Mouse (Mus musculus) forebrain, embryonic 12.5 days (tissue): Measurements from ENCODE around the gene Cav2. TPM values are rescaled to one million over a fixed set of nuclear protein-coding genes. Genes with fewer than 3 reads are reported as not detected.

Source experiments
- ATAC-seq: fragments of 200-750 bp; cut with Nextera tagmentation; 2 replicates; pipeline ENCODE4 v1.8.0; 2017; ENCODE audit warnings: moderate TSS enrichment; ENCODE audit not compliant: low FRiP score
- H3K27ac ChIP-seq: fragments of 300-500 bp; sonication (generic); 2 replicates; pipeline ENCODE4 v1.5.1; 2016; ENCODE audit warnings: mild to moderate bottlenecking
- H3K27me3 ChIP-seq: fragments of 300-500 bp; sonication (generic); 2 replicates; pipeline ENCODE4 v1.6.1; 2016; ENCODE audit warnings: mild to moderate bottlenecking
- H3K36me3 ChIP-seq: fragments of 300-500 bp; sonication (generic); replicated peaks from 2 replicates; pipeline ENCODE4 v1.6.1; 2016; ENCODE audit warnings: mild to moderate bottlenecking
- H3K4me1 ChIP-seq: fragments of 300-500 bp; sonication (generic); 2 replicates; pipeline ENCODE4 v1.6.1; 2016
- H3K4me2 ChIP-seq: fragments of 300-500 bp; sonication (generic); 2 replicates; pipeline ENCODE4 v1.6.1; 2016; ENCODE audit warnings: mild to moderate bottlenecking, moderate library complexity
- H3K4me3 ChIP-seq: fragments of 300-500 bp; sonication (generic); replicated peaks from 2 replicates; pipeline ENCODE4 v1.5.1; 2016; ENCODE audit warnings: mild to moderate bottlenecking
- H3K9ac ChIP-seq: fragments of 300-500 bp; sonication (generic); 2 replicates; pipeline ENCODE4 v1.6.1; 2016; ENCODE audit warnings: mild to moderate bottlenecking
- H3K9me3 ChIP-seq: fragments of 300-500 bp; sonication (generic); 2 replicates; pipeline ENCODE4 v1.6.1; 2016
- WGBS: fragments of 180-500 bp; shearing (Covaris S2); methylation state at CpG from one replicate; pipeline ENCODE4 v1.1.7; 2016; 5-methylcytosine and 5-hydroxymethylcytosine counted together
- polyA plus RNA-seq: library from polyadenylated mRNA; unstranded; fragments of >200 nt; fragmentation: Nextera tagmentation; extraction: Ambion mirVana; gene quantifications from 2 replicates; pipeline ENCODE4 v1.2.1, GENCODE M21; 2016

The Cav2 gene
- polyA plus RNA-seq = 5.9 and 6.2 TPM in 2 replicates

GRCm38 (mm10) chr6:17280939-17281756 lies at the start of gene Cav2:
Gene Cav2 (plus strand): TSS chr6:17281185.
- H3K9me3 ChIP-seq = no peaks in the 10 kb centered on the region
- WGBS = 2% methylated on average over 31 of the region's 40 CpGs

GRCm38 (mm10) chr6:17239693-17240092 lies 41.3 kb upstream of the Cav2 start:
- Histone ChIP-seq H3K9me3 (no peaks in the 10 kb centered on the region), H3K4me3 (no peak overlapping the region), H3K4me2 (no peak overlapping the region), H3K27ac (no peak overlapping the region), H3K9ac (no peak overlapping the region), H3K27me3 (no peaks in the 10 kb centered on the region), H3K36me3 (no peaks in the 10 kb centered on the region), H3K4me1 (no peaks in the 10 kb centered on the region)
- no peak for ATAC-seq
- 91% methylated on average over 1 of the region's 1 CpGs for WGBS

More at GRCm38 (mm10) chr6:17280939-17281756, at the start of gene Cav2:
- no peak within 1 kb of the TSS for H3K27ac ChIP-seq
- H3K4me3 ChIP-seq = peak within 1 kb of the TSS; percentile 46
- ATAC-seq = peak; percentile 94
- H3K4me1 ChIP-seq = peaks cover 12% of the 10 kb centered on the region
- peak within 1 kb of the TSS; percentile 86 for H3K4me2 ChIP-seq
- H3K9ac ChIP-seq = peak within 1 kb of the TSS; percentile 62
- peaks cover 20% of the 10 kb centered on the region for H3K27me3 ChIP-seq
- H3K36me3 ChIP-seq = no peaks in the 10 kb centered on the region

DNA sequence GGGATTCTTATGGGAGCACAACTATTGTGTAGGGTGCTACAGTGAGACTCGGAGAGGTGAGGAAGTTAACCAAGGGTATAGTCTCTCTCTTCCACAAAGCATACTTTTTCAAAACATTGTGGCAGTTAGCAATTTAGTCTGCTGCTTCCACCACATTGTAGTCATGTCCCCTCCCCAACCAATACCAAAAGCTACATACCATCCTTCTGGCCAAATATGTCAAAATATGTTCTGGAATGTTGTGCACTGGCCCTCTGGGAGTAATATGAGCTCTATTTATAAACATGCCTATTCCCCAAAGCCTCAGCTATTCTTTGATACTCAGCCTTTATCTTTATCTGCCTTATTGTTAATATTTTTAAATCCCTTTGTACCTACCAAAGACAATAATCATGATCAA lies 40.0 kb upstream of the Cav2 start:
- WGBS = 88% methylated on average over 1 of the region's 1 CpGs
- Histone ChIP-seq H3K36me3 (no peaks in the 10 kb centered on the region), H3K27ac (no peak overlapping the region), H3K9me3 (no peaks in the 10 kb centered on the region), H3K4me1 (no peaks in the 10 kb centered on the region), H3K9ac (no peak overlapping the region), H3K27me3 (no peaks in the 10 kb centered on the region), H3K4me3 (no peak overlapping the region), H3K4me2 (no peak overlapping the region)
- no peak for ATAC-seq

- H3K27ac ChIP-seq = no peak overlapping the region
- H3K4me3 ChIP-seq = no peak overlapping the region
- no peak overlapping the region for H3K4me2 ChIP-seq
- no peak for ATAC-seq
- no peaks in the 10 kb centered on the region; the same call in 1 of the 2 replicates for H3K9me3 ChIP-seq
- no peaks in the 10 kb centered on the region for H3K27me3 ChIP-seq
- H3K9ac ChIP-seq = no peak overlapping the region
- H3K36me3 ChIP-seq = no peaks in the 10 kb centered on the region
- WGBS = 97% methylated on average over 2 of the region's 2 CpGs
- H3K4me1 ChIP-seq = no peaks in the 10 kb centered on the region
Measured at GRCm38 (mm10) chr6:17246959-17247358, 34.0 kb upstream of the Cav2 start.

DNA sequence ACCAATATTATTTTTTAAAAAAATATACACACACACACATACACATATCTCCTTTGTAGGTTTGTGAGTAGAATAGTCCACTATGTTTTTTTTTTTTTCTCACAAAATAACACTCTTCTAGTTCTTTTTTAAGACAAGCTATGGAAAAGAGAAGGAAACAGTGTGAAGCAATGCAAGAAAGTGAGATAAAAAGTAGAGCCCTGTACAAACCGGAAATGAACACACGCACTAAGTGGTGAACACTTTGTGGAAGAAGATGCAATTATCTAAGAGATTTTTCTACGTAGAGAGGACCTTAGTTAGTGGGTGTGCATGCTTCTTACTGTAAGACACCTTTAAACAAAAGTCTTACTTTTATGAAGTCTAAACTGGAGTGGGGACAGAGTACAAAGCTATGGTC lies 33.3 kb upstream of the Cav2 start:
- Histone ChIP-seq H3K27me3 (no peaks in the 10 kb centered on the region), H3K4me1 (no peaks in the 10 kb centered on the region), H3K27ac (no peak overlapping the region), H3K4me3 (no peak overlapping the region), H3K4me2 (no peak overlapping the region), H3K36me3 (no peaks in the 10 kb centered on the region), H3K9ac (no peak overlapping the region), H3K9me3 (no peaks in the 10 kb centered on the region; the same call in 1 of the 2 replicates)
- WGBS = 82% methylated on average over 3 of the region's 3 CpGs
- ATAC-seq = no peak

- Histone ChIP-seq H3K9ac (no peak overlapping the region), H3K27me3 (no peaks in the 10 kb centered on the region), H3K9me3 (no peaks in the 10 kb centered on the region; the same call in 1 of the 2 replicates), H3K27ac (no peak overlapping the region), H3K4me3 (no peak overlapping the region), H3K4me2 (no peak overlapping the region), H3K36me3 (no peaks in the 10 kb centered on the region), H3K4me1 (no peaks in the 10 kb centered on the region)
- ATAC-seq = peak; percentile 91; the same call in 1 of the 2 replicates
- WGBS = 25% methylated on average over 1 of the region's 1 CpGs
Measured at GRCm38 (mm10) chr6:17248241-17248640, 32.7 kb upstream of the Cav2 start.

- Histone ChIP-seq H3K27me3 (no peaks in the 10 kb centered on the region), H3K4me2 (no peak overlapping the region), H3K9me3 (no peaks in the 10 kb centered on the region), H3K36me3 (no peaks in the 10 kb centered on the region), H3K4me1 (no peaks in the 10 kb centered on the region), H3K27ac (no peak overlapping the region), H3K4me3 (no peak overlapping the region), H3K9ac (no peak overlapping the region)
- ATAC-seq = no peak
- WGBS = 61% methylated on average over 1 of the region's 1 CpGs
Measured at GRCm38 (mm10) chr6:17251958-17252357, 29.0 kb upstream of the Cav2 start.

GRCm38 (mm10) chr6:17258142-17258541 lies 22.8 kb upstream of the Cav2 start:
- Histone ChIP-seq H3K27me3 (no peaks in the 10 kb centered on the region), H3K4me3 (no peak overlapping the region), H3K9me3 (no peaks in the 10 kb centered on the region), H3K4me2 (no peak overlapping the region), H3K27ac (no peak overlapping the region), H3K36me3 (no peaks in the 10 kb centered on the region), H3K9ac (no peak overlapping the region), H3K4me1 (no peaks in the 10 kb centered on the region)
- 98% methylated on average over 1 of the region's 1 CpGs for WGBS
- ATAC-seq = no peak

DNA sequence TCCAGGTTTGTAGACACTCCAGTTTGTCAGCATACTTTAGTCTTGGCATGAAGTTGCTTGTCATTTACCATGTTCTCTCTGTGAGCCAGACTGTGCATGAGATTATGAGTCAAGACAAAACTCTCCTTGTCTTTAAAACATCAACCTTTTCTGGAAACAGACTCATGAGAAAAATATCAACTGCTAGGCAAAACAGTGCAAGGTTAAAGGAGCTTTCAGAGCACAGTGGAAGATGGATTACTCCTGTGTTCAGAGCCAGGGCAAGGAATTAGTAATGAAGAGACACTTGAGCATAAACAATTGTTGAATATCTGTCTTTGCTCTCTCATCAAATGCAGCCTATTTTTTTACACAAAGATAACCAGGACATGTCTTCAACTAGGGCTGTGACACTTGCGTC lies 22.1 kb upstream of the Cav2 start:
- 96% methylated on average over 1 of the region's 1 CpGs for WGBS

DNA sequence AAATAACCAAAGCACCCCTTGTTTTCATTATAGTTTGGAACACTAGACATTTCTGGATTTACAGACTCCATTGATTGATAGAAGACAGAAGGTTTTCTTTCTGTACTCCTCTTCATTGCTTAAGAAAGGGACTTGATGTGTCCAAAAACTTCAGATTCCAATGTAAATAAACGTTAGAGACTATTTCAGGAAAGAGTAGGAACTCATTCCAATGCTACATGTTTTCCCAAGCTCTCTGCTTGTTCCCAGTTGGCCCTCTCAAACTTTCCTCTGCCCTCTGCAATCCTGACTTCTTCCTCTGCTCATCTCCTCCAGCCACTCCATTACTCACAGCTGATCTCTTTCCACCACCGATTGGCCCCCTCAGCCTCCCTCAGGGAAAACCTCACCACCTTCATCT lies 18.2 kb upstream of the Cav2 start:
- Histone ChIP-seq H3K27me3 (no peaks in the 10 kb centered on the region), H3K4me2 (no peak overlapping the region), H3K4me1 (no peaks in the 10 kb centered on the region), H3K4me3 (no peak overlapping the region), H3K9me3 (no peaks in the 10 kb centered on the region), H3K9ac (no peak overlapping the region), H3K36me3 (no peaks in the 10 kb centered on the region), H3K27ac (no peak overlapping the region)
- no peak for ATAC-seq
- WGBS = 64% methylated on average over 2 of the region's 2 CpGs

More for the DNA sequence above, 22.1 kb upstream of the Cav2 start:
- H3K27ac ChIP-seq = no peak overlapping the region
- H3K4me2 ChIP-seq = no peak overlapping the region
- H3K4me3 ChIP-seq = no peak overlapping the region
- H3K27me3 ChIP-seq = no peaks in the 10 kb centered on the region
- no peaks in the 10 kb centered on the region for H3K36me3 ChIP-seq
- ATAC-seq = no peak
- H3K9me3 ChIP-seq = no peaks in the 10 kb centered on the region
- H3K4me1 ChIP-seq = no peaks in the 10 kb centered on the region
- H3K9ac ChIP-seq = no peak overlapping the region

- no peak overlapping the region for H3K9ac ChIP-seq
- no peaks in the 10 kb centered on the region for H3K4me1 ChIP-seq
- no peak overlapping the region for H3K27ac ChIP-seq
- WGBS = 80% methylated on average over 4 of the region's 4 CpGs
- no peak for ATAC-seq
- no peaks in the 10 kb centered on the region for H3K27me3 ChIP-seq
- H3K9me3 ChIP-seq = no peaks in the 10 kb centered on the region
- no peaks in the 10 kb centered on the region for H3K36me3 ChIP-seq
- no peak overlapping the region for H3K4me3 ChIP-seq
- no peak overlapping the region for H3K4me2 ChIP-seq
Measured at GRCm38 (mm10) chr6:17265043-17265442, 15.9 kb upstream of the Cav2 start.

DNA sequence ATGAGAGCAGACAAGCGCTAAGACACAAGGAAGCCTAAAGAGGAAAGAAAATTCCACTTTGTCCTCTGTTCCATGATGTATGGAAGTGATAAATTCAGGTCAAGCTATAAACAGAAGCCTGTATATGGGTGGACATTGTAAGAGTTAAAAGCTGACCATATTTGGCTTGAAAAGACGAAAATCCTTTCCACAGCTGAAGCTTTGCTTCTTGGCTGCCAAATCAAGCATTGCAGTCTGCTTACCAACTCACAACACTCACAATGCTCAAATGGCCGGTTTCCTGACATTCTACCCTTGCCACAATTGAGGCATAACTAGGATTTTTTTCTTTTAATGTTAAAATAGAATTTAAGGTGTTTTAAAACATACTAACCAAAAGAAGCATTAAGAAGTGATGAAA lies 14.5 kb upstream of the Cav2 start:
- WGBS = 79% methylated on average over 3 of the region's 3 CpGs
- Histone ChIP-seq H3K4me2 (no peak overlapping the region), H3K4me3 (no peak overlapping the region), H3K36me3 (no peaks in the 10 kb centered on the region), H3K9me3 (no peaks in the 10 kb centered on the region), H3K4me1 (no peaks in the 10 kb centered on the region), H3K9ac (no peak overlapping the region), H3K27ac (no peak overlapping the region), H3K27me3 (no peaks in the 10 kb centered on the region)
- ATAC-seq = no peak

- WGBS = 86% methylated on average over 3 of the region's 3 CpGs
- Histone ChIP-seq H3K4me2 (no peak overlapping the region), H3K9ac (no peak overlapping the region), H3K36me3 (no peaks in the 10 kb centered on the region), H3K4me1 (peaks cover 12% of the 10 kb centered on the region), H3K9me3 (no peaks in the 10 kb centered on the region), H3K27ac (no peak overlapping the region), H3K27me3 (peaks cover 20% of the 10 kb centered on the region), H3K4me3 (no peak overlapping the region)
- no peak for ATAC-seq
Measured at GRCm38 (mm10) chr6:17278366-17278765, 2.6 kb upstream of the Cav2 start.
